Mouse (Mus musculus) forebrain, embryonic 10.5 days (tissue): ENCODE results near the gene Man1a. TPM values are rescaled to one million over a fixed set of nuclear protein-coding genes. Genes with fewer than 3 reads are reported as not detected.

Experiments
- DNase-seq: peaks from one replicate; pipeline ENCODE4 v3.0.0-alpha.2; 2017; ENCODE audit warnings: low spot score; ENCODE audit errors: extremely low spot score
- H3K27ac ChIP-seq: fragments of 300-500 bp; sonication (generic); 2 replicates; pipeline ENCODE4 v1.5.1; 2016; ENCODE audit warnings: mild to moderate bottlenecking
- H3K27me3 ChIP-seq: fragments of 300-500 bp; sonication (generic); 2 replicates; pipeline ENCODE4 v1.6.1; 2016; ENCODE audit warnings: mild to moderate bottlenecking; ENCODE audit not compliant: poor library complexity, severe bottlenecking
- H3K36me3 ChIP-seq: fragments of 300-500 bp; sonication (generic); replicated peaks from 2 replicates; pipeline ENCODE4 v1.6.1; 2016; ENCODE audit warnings: mild to moderate bottlenecking, moderate library complexity
- H3K4me1 ChIP-seq: fragments of 300-500 bp; sonication (generic); 2 replicates; pipeline ENCODE4 v1.6.1; 2016
- H3K4me3 ChIP-seq: fragments of 300-500 bp; sonication (generic); 2 replicates; pipeline ENCODE4 v1.5.1; 2016; ENCODE audit warnings: mild to moderate bottlenecking, moderate library complexity
- H3K9me3 ChIP-seq: fragments of 300-500 bp; sonication (generic); 2 replicates; pipeline ENCODE4 v1.6.1; 2016; ENCODE audit warnings: mild to moderate bottlenecking, moderate library complexity
- WGBS: fragments of 180-500 bp; shearing (Covaris S2); methylation state at CpG from one replicate; pipeline ENCODE4 v1.1.7; 2016; 5-methylcytosine and 5-hydroxymethylcytosine counted together
- polyA plus RNA-seq: library from polyadenylated mRNA; unstranded; fragments of >200 nt; fragmentation: Nextera tagmentation; extraction: Ambion mirVana; gene quantifications from 2 replicates; pipeline ENCODE4 v1.2.1, GENCODE M21; 2016

Gene Man1a
- polyA plus RNA-seq, 1 experiment from 2014 or later: 0.74 TPM

DNA sequence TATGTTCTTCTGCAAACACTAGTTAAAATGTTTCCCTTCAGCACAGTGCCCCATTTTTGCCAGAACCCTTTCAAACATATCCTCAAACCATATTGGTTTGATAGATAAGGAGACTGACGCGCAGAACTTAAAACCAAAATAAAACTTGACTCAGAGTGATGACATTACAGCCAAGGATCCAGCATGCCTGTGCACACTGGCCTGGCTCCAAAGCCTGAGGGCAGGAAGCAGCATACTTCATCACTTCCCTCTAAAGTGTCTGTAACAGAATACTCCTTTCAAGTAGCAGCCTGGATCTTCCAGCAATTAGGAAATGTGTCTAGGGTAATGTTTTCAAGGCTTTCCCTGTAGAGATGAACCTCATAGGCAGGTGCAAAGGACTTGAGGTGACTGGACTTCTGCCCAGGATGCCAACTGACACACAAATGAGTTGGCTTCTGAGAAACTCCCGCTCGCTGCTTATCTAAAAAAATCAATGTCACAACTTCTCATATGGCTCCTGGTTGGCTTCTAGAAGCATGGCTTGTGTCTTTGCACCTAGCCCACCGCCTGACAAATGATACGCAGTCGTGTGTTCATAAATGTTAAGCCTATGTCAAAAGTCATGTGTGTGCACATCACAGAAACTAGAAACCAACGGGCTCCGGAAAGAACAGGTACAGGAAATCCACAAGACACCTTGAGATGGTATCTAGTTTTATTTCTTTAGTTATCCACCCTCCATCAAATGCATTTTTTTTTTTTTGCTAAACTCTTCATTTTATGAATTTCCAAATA lies 43.9 kb downstream of the Man1a start:
- no peak for DNase-seq
- no peaks in the 10 kb centered on the region for H3K36me3 ChIP-seq
- no peak overlapping the region for H3K4me3 ChIP-seq
- no peaks in the 10 kb centered on the region for H3K27me3 ChIP-seq
- WGBS: 96% methylated on average over 9 of the region's 9 CpGs
- H3K9me3 ChIP-seq: no peaks in the 10 kb centered on the region
- no peak overlapping the region for H3K27ac ChIP-seq
- H3K4me1 ChIP-seq: no peaks in the 10 kb centered on the region

- Histone ChIP-seq H3K4me1 (no peaks in the 10 kb centered on the region), H3K4me3 (no peak overlapping the region), H3K27ac (no peak overlapping the region), H3K36me3 (no peaks in the 10 kb centered on the region), H3K27me3 (no peaks in the 10 kb centered on the region), H3K9me3 (no peaks in the 10 kb centered on the region)
- DNase-seq: no peak
- WGBS: 94% methylated on average over 4 of the region's 4 CpGs
Observed at GRCm38 (mm10) chr10:54028866-54029265, 47.5 kb downstream of the Man1a start.

DNA sequence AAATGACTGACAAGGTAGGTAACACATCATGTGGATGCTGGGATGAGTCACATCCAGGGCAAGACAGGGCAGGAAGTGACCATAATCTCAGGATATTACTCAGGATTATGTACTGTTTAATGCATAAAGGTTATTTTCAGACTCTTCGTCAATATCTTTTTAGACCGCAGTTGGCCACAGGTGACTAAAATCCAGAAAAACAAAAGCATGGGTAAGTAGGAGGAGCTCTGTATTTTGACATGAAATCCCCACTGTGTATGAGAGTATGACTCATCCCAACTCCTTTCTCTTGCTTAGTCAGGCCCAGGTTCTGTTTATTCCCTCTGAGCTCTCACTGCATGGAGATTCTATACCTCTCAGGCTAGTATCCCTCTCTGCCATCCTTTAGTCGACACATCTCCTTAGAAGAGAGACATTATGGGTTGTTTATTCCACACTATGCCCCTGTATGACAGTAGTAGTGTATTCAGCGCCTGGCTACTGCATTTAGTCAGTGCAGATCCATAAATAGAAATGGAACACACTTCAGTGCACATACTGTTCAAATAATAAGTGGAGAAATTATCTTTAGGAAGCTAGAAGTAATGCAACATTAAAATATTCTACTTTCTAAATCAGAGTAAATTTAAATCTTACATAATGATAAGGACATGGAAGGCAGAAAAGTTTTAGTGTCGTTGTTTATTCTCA lies 49.5 kb downstream of the Man1a start:
- Histone ChIP-seq H3K27me3 (no peaks in the 10 kb centered on the region), H3K4me3 (no peak overlapping the region), H3K4me1 (no peaks in the 10 kb centered on the region), H3K9me3 (no peaks in the 10 kb centered on the region), H3K27ac (no peak overlapping the region), H3K36me3 (no peaks in the 10 kb centered on the region)
- no peak for DNase-seq
- 91% methylated on average over 5 of the region's 5 CpGs for WGBS

DNA sequence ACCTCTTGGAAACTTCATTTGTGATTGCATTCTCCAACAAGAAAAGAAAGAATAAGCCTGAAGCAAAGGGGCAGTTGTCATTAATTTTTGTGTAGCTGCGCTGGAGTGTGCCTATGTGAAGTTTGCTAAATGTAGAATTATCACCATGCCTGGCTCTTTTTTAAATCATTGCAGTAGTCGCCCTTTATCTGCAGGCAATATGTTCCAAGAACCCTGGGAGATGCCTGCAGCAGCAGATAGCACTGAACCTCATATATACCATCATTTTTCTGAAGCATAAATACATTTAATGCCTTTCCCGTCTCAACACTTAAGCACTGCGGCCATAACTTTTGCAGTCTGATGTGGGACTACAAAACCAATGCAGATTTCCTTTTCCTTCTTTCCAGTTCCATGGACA lies 50.3 kb downstream of the Man1a start:
- no peak for DNase-seq
- Histone ChIP-seq H3K4me1 (no peaks in the 10 kb centered on the region), H3K27me3 (no peaks in the 10 kb centered on the region), H3K27ac (no peak overlapping the region), H3K36me3 (no peaks in the 10 kb centered on the region), H3K4me3 (no peak overlapping the region), H3K9me3 (no peaks in the 10 kb centered on the region)
- WGBS: 92% methylated on average over 4 of the region's 4 CpGs

DNA sequence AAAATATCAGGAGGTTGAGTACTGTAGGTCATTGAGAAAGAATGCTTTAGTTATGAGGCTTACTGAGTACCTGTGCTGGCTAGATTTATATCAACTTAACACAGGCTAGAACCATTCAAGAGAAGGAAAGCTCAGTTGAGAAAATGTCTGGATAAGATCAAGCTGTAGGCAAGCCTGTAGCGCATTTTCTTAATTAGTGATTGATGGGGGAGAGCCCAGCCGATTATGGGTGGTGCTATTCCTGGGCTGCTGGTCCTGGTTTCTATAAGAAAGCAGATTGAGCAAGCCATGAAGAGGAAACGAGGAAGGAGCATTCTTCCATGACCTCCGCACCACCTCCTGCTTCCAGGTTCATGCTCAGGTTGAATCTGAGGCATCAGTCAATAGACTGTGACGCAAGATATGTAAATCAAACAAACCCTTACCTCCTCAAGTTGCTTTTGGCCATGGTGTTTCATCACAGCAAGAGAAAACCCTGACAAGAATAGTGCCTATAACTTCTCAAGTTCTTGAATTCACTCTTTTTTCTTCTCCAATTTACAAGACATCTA lies 58.4 kb downstream of the Man1a start:
- 77% methylated on average over 5 of the region's 5 CpGs for whole genome bisulfite sequencing

GRCm38 (mm10) chr10:54014116-54014758 lies 62.2 kb downstream of the Man1a start:
- no peak for DNase-seq
- H3K36me3 ChIP-seq: no peaks in the 10 kb centered on the region
- no peak overlapping the region for H3K4me3 ChIP-seq
- H3K4me1 ChIP-seq: no peaks in the 10 kb centered on the region
- H3K27me3 ChIP-seq: no peaks in the 10 kb centered on the region
- WGBS: 87% methylated on average over 15 of the region's 15 CpGs
- H3K9me3 ChIP-seq: no peaks in the 10 kb centered on the region
- H3K27ac ChIP-seq: no peak overlapping the region

More for the DNA sequence above, 58.4 kb downstream of the Man1a start:
- no peak overlapping the region for H3K4me3 ChIP-seq
- H3K4me1 ChIP-seq: no peaks in the 10 kb centered on the region
- H3K36me3 ChIP-seq: no peaks in the 10 kb centered on the region
- H3K27ac ChIP-seq: no peak overlapping the region
- no peaks in the 10 kb centered on the region for H3K27me3 ChIP-seq
- H3K9me3 ChIP-seq: no peaks in the 10 kb centered on the region
- DNase-seq: no peak

- H3K36me3 ChIP-seq: no peaks in the 10 kb centered on the region
- 92% methylated on average over 11 of the region's 11 CpGs for WGBS
- no peak overlapping the region for H3K4me3 ChIP-seq
- H3K27me3 ChIP-seq: no peaks in the 10 kb centered on the region
- H3K9me3 ChIP-seq: no peaks in the 10 kb centered on the region
- no peak for DNase-seq
- no peaks in the 10 kb centered on the region for H3K4me1 ChIP-seq
- no peak overlapping the region for H3K27ac ChIP-seq
Observed at GRCm38 (mm10) chr10:54013143-54013791, 63.1 kb downstream of the Man1a start.

- DNase-seq: no peak
- Histone ChIP-seq H3K36me3 (no peaks in the 10 kb centered on the region), H3K27me3 (no peaks in the 10 kb centered on the region), H3K27ac (no peak overlapping the region), H3K9me3 (no peaks in the 10 kb centered on the region), H3K4me1 (no peaks in the 10 kb centered on the region), H3K4me3 (no peak overlapping the region)
- WGBS: 91% methylated on average over 6 of the region's 6 CpGs
Observed at GRCm38 (mm10) chr10:54009154-54009553, 67.3 kb downstream of the Man1a start.

DNA sequence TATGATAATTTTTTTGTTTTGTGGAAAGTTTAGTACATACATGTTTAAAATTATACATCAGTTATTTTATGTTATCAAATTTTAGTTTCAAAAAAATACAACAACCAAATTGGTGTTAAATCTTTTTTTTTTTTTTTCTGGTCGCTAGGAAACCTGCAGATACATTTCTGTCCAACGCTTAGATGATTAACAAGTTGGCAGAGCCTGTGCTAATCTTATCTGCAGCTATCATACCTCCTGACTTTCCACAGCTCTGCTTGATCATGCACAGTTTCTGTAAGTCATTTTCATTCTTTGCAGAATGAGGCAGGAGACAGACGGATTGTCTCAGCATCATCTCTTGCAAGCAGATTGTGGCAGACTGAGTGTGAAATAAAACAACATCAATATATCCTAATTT lies 69.5 kb downstream of the Man1a start:
- Histone ChIP-seq H3K4me3 (no peak overlapping the region), H3K9me3 (no peaks in the 10 kb centered on the region), H3K36me3 (no peaks in the 10 kb centered on the region), H3K27me3 (no peaks in the 10 kb centered on the region), H3K4me1 (no peaks in the 10 kb centered on the region), H3K27ac (no peak overlapping the region)
- no peak for DNase-seq
- 90% methylated on average over 3 of the region's 3 CpGs for WGBS

DNA sequence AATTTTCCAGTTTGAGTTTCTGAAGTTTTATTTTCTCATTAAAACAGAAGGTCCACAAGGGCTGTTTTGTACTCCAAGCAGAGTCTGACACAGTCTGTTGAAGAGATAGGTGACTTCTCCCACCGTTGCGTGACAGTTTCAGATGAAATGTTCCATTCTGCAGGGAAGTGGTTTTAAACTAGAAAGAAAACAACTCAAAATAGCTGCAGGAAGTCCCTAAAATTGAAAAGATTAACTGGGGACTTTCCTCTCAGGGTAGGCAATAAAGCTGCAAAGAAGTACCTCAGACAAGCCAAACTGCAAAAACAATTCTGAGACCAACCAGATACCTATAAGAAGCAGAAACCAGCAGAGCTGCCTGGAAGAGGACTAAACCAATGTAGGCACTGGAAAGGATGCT lies 70.6 kb downstream of the Man1a start:
- H3K4me1 ChIP-seq: no peaks in the 10 kb centered on the region
- H3K4me3 ChIP-seq: no peak overlapping the region
- no peaks in the 10 kb centered on the region for H3K36me3 ChIP-seq
- H3K27ac ChIP-seq: no peak overlapping the region
- DNase-seq: no peak
- WGBS: 98% methylated on average over 2 of the region's 2 CpGs
- no peaks in the 10 kb centered on the region for H3K27me3 ChIP-seq
- H3K9me3 ChIP-seq: no peaks in the 10 kb centered on the region

DNA sequence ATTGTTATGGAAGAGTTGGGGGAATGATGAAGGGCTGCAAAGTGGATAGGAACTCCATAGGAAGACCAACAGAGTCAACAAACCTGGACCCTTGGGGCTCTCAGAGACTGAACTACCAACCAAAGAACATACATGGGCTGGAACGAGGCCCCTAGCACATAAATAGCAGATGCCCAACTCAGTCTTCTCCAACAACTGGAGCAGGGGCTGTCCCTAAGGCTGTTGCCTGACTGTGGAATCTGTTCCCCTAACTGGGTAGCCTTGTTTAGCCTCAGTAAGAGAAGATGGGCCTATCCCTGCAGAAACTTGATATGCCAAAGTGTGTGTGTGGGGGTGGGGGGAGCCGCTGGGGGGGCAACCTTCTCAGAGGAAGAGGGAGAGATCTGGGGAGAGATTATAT lies 73.5 kb downstream of the Man1a start:
- no peak for DNase-seq
- H3K4me1 ChIP-seq: no peaks in the 10 kb centered on the region
- no peaks in the 10 kb centered on the region for H3K36me3 ChIP-seq
- H3K27me3 ChIP-seq: no peaks in the 10 kb centered on the region
- 87% methylated on average over 2 of the region's 2 CpGs for WGBS
- no peak overlapping the region for H3K27ac ChIP-seq
- no peaks in the 10 kb centered on the region for H3K9me3 ChIP-seq
- H3K4me3 ChIP-seq: no peak overlapping the region

- 98% methylated on average over 13 of the region's 13 CpGs for WGBS
- no peaks in the 10 kb centered on the region for H3K27me3 ChIP-seq
- H3K4me3 ChIP-seq: no peak overlapping the region
- no peaks in the 10 kb centered on the region for H3K9me3 ChIP-seq
- no peak for DNase-seq
- no peak overlapping the region for H3K27ac ChIP-seq
- H3K36me3 ChIP-seq: no peaks in the 10 kb centered on the region
- no peaks in the 10 kb centered on the region for H3K4me1 ChIP-seq
Observed at GRCm38 (mm10) chr10:53997301-53997700, 79.1 kb downstream of the Man1a start.
